Mouse (Mus musculus) E14TG2a.4 (cell line): ENCODE data around the gene Itgb7.

ENCODE experiments used
- H3K27me3 ChIP-seq: 2 replicates; pipeline ENCODE4 v1.6.1; 2014; ENCODE audit warnings: low read length, control low read depth; ENCODE audit not compliant: insufficient read depth
- H3K36me3 ChIP-seq: 2 replicates; pipeline ENCODE4 v1.6.1; 2014; ENCODE audit warnings: low read length, control low read depth; ENCODE audit not compliant: insufficient read depth
- H3K4me1 ChIP-seq: replicated peaks from 2 replicates; pipeline ENCODE4 v1.6.1; 2014; ENCODE audit warnings: low read depth, low read length, control low read depth
- H3K4me3 ChIP-seq: replicated peaks from 2 replicates; pipeline ENCODE4 v1.5.1; 2014; ENCODE audit warnings: mild to moderate bottlenecking, low read length
- H3K9me3 ChIP-seq: 2 replicates; pipeline ENCODE4 v1.6.1; 2014; ENCODE audit warnings: low read length, control low read depth
- CTCF ChIP-seq: conservative IDR thresholded peaks from 2 replicates; pipeline ENCODE4 v1.5.1; 2014; ENCODE audit warnings: low read length
- NANOG ChIP-seq: IDR thresholded peaks from 2 replicates; pipeline ENCODE4 v1.6.1; 2014; ENCODE audit warnings: borderline replicate concordance, low read length, mixed read lengths
- POU5F1 ChIP-seq: IDR thresholded peaks from 2 replicates; pipeline ENCODE4 v1.6.1; 2014; ENCODE audit warnings: low read length, borderline replicate concordance

Itgb7 gene

DNA sequence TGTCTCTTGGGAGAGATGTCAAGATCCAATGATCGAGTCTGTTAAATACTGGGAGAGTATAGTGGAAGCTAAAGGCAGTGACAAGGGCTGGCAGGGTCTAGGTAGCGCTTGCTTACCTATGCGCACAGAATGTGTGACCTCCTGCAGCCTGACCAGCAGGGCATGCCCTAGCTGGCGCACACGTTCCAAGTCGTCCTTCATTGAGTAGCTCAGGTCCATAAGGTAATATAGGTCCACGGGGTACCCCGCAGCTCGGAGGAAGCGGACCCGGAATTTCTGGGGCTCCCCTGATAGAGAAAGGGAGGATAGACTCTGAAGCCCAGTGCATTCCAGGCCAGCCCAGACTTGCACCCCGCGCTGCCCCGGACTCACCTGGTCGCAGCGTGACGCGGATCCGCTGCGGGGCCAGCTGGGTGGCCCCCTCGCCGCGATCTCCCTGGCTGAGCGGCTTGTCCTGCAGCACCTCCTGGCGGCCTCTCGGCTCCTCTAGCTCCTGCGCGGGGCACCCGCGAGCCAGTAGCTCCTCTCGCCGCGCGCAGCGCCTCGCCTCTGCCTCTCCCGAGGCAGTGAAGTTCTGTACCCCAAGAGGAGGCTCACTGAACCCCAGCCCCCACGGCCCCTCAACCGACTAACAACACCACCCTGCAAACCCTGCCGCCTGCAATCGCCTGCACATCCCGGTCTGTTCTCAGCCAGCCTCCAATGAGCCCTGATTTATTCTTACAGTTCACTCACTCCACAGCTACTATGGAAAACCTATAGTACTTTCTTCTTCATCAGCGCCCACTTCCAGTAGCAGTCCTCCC is 7.4 kb downstream of the Itgb7 start:
- peak overlapping the region; percentile 73 for H3K4me3 ChIP-seq
- no peaks in the 10 kb centered on the region for H3K9me3 ChIP-seq
- peaks cover 33% of the 10 kb centered on the region for H3K36me3 ChIP-seq
- peaks cover 14% of the 10 kb centered on the region for H3K27me3 ChIP-seq
- no peak for TF ChIP-seq POU5F1
- TF ChIP-seq NANOG = no peak
- no peak for TF ChIP-seq CTCF
- peaks cover 67% of the 10 kb centered on the region for H3K4me1 ChIP-seq

DNA sequence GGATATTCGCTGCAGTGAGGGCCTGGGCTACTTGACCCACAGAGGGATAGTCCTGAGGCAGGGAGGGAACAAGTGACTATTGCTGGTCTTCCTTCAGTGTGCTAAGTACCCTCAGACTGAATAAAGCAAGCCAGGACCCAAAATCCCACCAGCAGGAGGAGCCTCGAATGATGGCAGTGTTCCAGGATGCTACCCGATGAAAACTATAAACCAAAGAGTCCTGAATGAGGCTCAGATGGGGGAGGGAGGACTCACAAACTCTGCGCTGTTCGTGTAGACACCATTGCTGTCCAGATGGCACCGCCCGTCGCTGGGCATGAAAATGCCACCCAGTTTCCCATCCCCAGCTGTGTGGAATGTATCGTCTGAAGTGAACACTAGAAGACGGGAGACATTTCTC is 9.4 kb downstream of the Itgb7 start:
- no peaks in the 10 kb centered on the region for H3K9me3 ChIP-seq
- peaks cover 67% of the 10 kb centered on the region for H3K4me1 ChIP-seq
- no peak for TF ChIP-seq NANOG
- TF ChIP-seq CTCF = peak; percentile 6; the same call in 1 of the 2 replicates
- peaks cover 50% of the 10 kb centered on the region for H3K36me3 ChIP-seq
- peaks cover 14% of the 10 kb centered on the region for H3K27me3 ChIP-seq
- peak overlapping the region; percentile 60 for H3K4me3 ChIP-seq

DNA sequence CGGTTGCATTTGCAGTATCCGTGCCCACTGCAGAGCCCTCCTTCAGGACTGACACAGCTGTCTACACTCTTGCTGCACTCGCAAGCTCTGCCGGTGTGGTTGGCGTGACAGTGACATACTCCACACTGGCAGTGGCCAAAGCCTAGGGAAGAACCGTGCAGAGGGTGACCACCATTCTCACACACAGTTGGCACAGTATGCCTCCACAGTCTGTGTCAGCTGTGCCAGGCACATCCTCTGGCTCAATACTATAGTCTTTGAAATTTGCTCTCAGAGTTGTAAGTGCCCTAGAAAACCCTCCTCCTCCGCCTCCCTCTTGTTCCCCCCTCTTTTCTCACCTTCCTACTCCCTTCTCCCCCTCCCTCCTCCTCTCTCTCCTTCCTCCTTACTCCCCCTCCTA is 14.4 kb downstream of the Itgb7 start:
- Histone ChIP-seq H3K4me3 (peak overlapping the region; percentile 45), H3K36me3 (peaks cover 85% of the 10 kb centered on the region), H3K4me1 (peaks cover 79% of the 10 kb centered on the region), H3K9me3 (no peaks in the 10 kb centered on the region), H3K27me3 (no peaks in the 10 kb centered on the region)
- no peak for TF ChIP-seq NANOG

DNA sequence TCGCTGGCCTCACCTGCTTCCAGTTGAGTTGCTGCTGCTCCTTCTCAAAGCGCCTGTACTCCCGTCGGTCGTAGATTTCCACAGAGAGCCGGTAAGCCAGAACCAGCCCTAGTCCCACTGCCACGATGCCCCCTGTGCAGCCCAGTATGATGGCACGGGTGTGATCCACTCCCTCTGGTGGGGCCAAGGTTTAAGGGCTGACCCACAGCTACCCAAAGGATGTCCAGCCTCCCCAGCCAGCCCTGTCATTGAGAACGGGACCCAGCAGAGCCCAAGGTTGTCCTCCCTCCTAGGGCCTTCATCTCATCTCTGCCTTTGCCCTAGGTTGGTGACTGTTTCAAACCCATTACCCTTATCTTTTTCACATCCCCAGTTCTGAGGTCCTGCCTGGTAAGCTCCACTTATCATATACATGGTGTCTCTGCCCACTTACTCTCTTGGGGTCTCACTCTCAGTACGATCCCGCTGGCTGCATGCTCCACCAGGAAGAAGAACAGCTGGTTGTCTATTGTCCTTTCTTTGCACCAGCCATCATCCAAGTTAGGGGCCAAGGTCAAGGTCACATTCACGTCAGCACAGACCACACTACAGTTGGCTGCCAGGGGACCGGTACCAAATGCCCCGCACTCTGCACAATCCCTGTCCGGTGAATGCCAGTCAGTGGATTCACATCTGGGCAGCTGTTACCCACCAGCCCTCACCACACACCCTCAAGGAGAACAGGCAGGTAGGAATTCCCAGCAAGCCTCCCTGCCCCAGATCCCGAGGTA is 15.1 kb downstream of the Itgb7 start:
- TF ChIP-seq POU5F1 (no peak), NANOG (peak; percentile 61; the same call in 1 of the 2 replicates)
- H3K4me1 ChIP-seq = peaks cover 80% of the 10 kb centered on the region

DNA sequence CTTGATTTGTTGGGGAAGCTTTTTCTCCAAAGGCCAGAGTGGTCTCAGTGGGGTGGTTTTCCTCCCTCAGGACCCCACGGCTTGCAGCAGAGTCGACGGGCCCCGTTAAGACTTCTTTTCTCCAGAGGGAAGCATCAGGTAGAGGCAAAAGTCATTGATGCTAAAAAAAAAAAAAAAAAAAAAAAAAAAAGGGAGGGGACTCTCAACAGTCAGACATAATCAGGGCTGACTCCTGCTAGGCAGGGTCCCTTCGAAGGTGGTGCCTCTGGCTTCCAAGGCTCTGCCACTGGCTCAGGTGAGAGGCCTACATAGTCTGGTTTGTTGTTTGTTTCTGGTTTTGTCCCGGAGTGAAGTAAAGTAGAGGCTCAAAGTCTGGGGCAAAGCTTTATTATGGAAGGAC is 16.1 kb downstream of the Itgb7 start:
- no peak for TF ChIP-seq CTCF
- no peak for TF ChIP-seq NANOG
- no peak for TF ChIP-seq POU5F1
- Histone ChIP-seq H3K4me1 (peaks cover 87% of the 10 kb centered on the region), H3K27me3 (no peaks in the 10 kb centered on the region), H3K9me3 (no peaks in the 10 kb centered on the region), H3K4me3 (peak overlapping the region; percentile 45), H3K36me3 (peaks cover 86% of the 10 kb centered on the region)

More for the DNA sequence above, 15.1 kb downstream of the Itgb7 start:
- no peaks in the 10 kb centered on the region for H3K27me3 ChIP-seq
- no peaks in the 10 kb centered on the region for H3K9me3 ChIP-seq
- H3K36me3 ChIP-seq = peaks cover 82% of the 10 kb centered on the region
- H3K4me3 ChIP-seq = peak overlapping the region; percentile 45

DNA sequence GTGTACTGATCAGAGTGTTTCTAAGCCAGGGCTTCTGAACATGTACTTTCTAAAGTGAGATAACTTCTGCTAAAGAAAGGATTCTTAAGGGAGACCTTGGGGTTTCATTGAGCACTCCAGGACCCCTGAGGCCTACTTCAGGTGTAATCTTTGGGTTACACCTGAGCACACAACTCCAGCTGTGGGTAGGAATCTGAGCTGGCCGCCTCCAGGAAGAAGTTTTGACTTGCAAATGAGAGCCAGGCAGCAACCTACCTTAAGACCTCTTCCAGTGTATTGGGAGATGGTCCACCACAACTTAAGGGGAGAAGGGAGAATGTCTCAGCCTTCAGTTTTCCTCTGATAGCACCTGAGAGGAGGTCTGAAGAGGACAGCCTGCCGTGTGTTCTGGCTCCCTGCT is 17.6 kb downstream of the Itgb7 start:
- no peak for TF ChIP-seq POU5F1
- no peak for TF ChIP-seq CTCF
- peak; percentile 29; the same call in 1 of the 2 replicates for TF ChIP-seq NANOG
- Histone ChIP-seq H3K36me3 (peaks cover 89% of the 10 kb centered on the region), H3K27me3 (no peaks in the 10 kb centered on the region), H3K4me1 (peaks cover 96% of the 10 kb centered on the region), H3K4me3 (peak overlapping the region; percentile 45), H3K9me3 (no peaks in the 10 kb centered on the region)

DNA sequence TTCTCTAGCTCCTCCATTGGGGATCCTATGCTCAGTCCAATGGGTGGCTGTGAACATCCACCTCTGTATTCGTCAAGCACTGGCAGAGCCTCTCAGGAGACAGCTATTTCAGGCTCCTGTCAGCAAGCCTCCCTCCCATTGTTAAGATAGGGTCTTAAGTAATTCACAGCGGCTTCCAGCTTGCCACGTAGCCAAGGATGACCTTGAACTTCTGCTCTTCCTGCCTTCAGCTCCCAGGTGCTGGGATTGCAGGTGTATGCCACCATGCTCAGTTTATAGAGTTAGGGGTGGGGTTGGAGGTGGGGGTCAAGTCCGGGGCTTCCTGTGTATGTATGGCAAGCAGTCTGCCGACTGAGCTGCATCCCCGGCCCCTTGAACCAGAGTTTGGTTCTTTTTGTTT is 19.8 kb downstream of the Itgb7 start:
- H3K4me3 ChIP-seq = peak overlapping the region; percentile 45
- no peaks in the 10 kb centered on the region for H3K9me3 ChIP-seq
- TF ChIP-seq POU5F1 (no peak), NANOG (no peak), CTCF (no peak)
- H3K4me1 ChIP-seq = peaks cover 97% of the 10 kb centered on the region
- H3K36me3 ChIP-seq = peaks cover 90% of the 10 kb centered on the region
- no peaks in the 10 kb centered on the region for H3K27me3 ChIP-seq

DNA sequence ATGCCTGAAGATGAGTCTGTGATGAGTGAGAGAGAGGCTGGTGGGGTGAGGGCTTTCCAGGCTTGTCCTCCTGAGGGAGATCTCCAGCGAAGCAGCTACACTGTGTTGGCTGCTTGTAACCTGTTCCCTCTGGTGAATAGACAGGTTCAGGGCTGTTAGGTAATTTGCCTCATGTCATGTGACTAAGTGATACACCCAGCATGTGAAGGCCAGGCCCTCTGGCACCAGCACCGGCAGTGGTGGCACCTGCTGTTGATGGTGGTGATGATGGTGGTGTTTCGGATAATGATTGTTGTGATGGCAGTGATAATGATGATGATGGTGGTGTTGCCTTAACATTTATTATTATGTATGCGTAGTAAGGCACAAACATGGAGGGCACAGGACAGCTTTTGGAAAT is 20.9 kb downstream of the Itgb7 start:
- H3K27me3 ChIP-seq = no peaks in the 10 kb centered on the region
- H3K4me1 ChIP-seq = peaks cover 97% of the 10 kb centered on the region
- no peaks in the 10 kb centered on the region for H3K9me3 ChIP-seq
- H3K4me3 ChIP-seq = peak overlapping the region; percentile 90
- no peak for TF ChIP-seq CTCF
- peak; percentile 61; the same call in 1 of the 2 replicates for TF ChIP-seq NANOG
- no peak for TF ChIP-seq POU5F1
- H3K36me3 ChIP-seq = peaks cover 90% of the 10 kb centered on the region

DNA sequence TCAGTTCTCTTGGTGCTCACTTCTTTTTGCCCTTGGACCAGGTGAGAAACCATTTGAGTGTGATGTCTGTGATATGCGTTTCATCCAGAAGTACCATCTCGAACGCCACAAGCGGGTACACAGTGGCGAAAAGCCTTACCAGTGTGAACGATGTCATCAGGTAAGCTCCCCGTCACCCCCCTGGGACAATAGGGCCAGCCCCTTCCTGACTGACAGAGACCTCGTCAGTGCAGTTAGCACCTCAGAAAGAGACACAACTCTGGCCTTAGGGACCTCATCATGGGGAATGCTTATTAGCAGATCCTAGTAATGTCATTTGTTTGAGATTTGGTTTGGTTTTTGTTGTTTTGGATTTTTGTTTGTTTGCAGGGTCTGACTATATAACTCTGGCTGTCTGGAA is 22.6 kb downstream of the Itgb7 start:
- H3K4me3 ChIP-seq = peak overlapping the region; percentile 90
- no peak for TF ChIP-seq NANOG
- no peak for TF ChIP-seq CTCF
- no peak for TF ChIP-seq POU5F1
- no peaks in the 10 kb centered on the region for H3K27me3 ChIP-seq
- peaks cover 87% of the 10 kb centered on the region for H3K36me3 ChIP-seq
- H3K9me3 ChIP-seq = no peaks in the 10 kb centered on the region
- H3K4me1 ChIP-seq = peaks cover 96% of the 10 kb centered on the region
